Mouse (Mus musculus) kidney, embryonic 14.5 days (tissue): Measurements from ENCODE around the gene Pex5l. TPM values are rescaled to one million over a fixed set of nuclear protein-coding genes. Genes with fewer than 3 reads are reported as not detected.

Experiments used
- ATAC-seq: fragments of 200-750 bp; cut with Nextera tagmentation; 2 replicates; pipeline ENCODE4 v1.8.0; 2017; ENCODE audit warnings: moderate number of reproducible peaks, mild to moderate bottlenecking, moderate TSS enrichment, moderate library complexity; ENCODE audit not compliant: low FRiP score, low TSS enrichment
- H3K27ac ChIP-seq: fragments of 300-500 bp; sonication (generic); 2 replicates; pipeline ENCODE4 v1.5.1; 2014; ENCODE audit warnings: low read depth, mild to moderate bottlenecking, low read length, moderate library complexity, mixed read lengths
- H3K27me3 ChIP-seq: fragments of 300-500 bp; sonication (generic); 2 replicates; pipeline ENCODE4 v1.6.1; 2014; ENCODE audit warnings: mild to moderate bottlenecking, low read length; ENCODE audit not compliant: control insufficient read depth, insufficient read depth
- H3K36me3 ChIP-seq: fragments of 300-500 bp; sonication (generic); 2 replicates; pipeline ENCODE4 v1.6.1; 2014; ENCODE audit warnings: low read length, mixed read lengths; ENCODE audit not compliant: control insufficient read depth, insufficient read depth
- H3K4me1 ChIP-seq: fragments of 300-500 bp; sonication (generic); 2 replicates; pipeline ENCODE4 v1.6.1; 2014; ENCODE audit warnings: low read length, mixed read lengths; ENCODE audit not compliant: control insufficient read depth, insufficient read depth
- H3K4me2 ChIP-seq: fragments of 300-500 bp; sonication (generic); replicated peaks from 2 replicates; pipeline ENCODE4 v1.6.1; 2014; ENCODE audit warnings: low read depth, mild to moderate bottlenecking, low read length
- H3K4me3 ChIP-seq: fragments of 300-500 bp; sonication (generic); 2 replicates; pipeline ENCODE4 v1.5.1; 2014; ENCODE audit warnings: mild to moderate bottlenecking, low read length
- H3K9ac ChIP-seq: fragments of 300-500 bp; sonication (generic); 2 replicates; pipeline ENCODE4 v1.6.1; 2014; ENCODE audit warnings: low read depth, mild to moderate bottlenecking, low read length, moderate library complexity
- H3K9me3 ChIP-seq: fragments of 300-500 bp; sonication (generic); 2 replicates; pipeline ENCODE4 v1.6.1; 2016; ENCODE audit warnings: low read length; ENCODE audit not compliant: control insufficient read depth
- WGBS: fragments of 180-500 bp; shearing (Covaris S2); extraction: QIAGEN DNeasy Blood & Tissue Kit; methylation state at CpG from one replicate; pipeline ENCODE4 v1.1.7; 2014; 5-methylcytosine and 5-hydroxymethylcytosine counted together
- polyA plus RNA-seq: library from polyadenylated mRNA; unstranded; fragments of >200 nt; fragmentation: Nextera tagmentation; extraction: Ambion mirVana; gene quantifications from 2 replicates; pipeline ENCODE4 v1.2.1, GENCODE M21; 2014

The Pex5l gene
- polyA plus RNA-seq, 1 experiment from 2014 or later, result not detected

GRCm38 (mm10) chr3:33048304-33048703 is 94.7 kb downstream of the Pex5l start:
- Histone ChIP-seq H3K9me3 (no peaks in the 10 kb centered on the region), H3K9ac (no peak overlapping the region), H3K4me3 (no peak overlapping the region), H3K27me3 (no peaks in the 10 kb centered on the region), H3K36me3 (no peaks in the 10 kb centered on the region), H3K4me2 (no peak overlapping the region), H3K27ac (no peak overlapping the region), H3K4me1 (no peaks in the 10 kb centered on the region)
- ATAC-seq, result no peak
- 67% methylated on average over 5 of the region's 5 CpGs for WGBS

- Histone ChIP-seq H3K27me3 (no peaks in the 10 kb centered on the region), H3K4me2 (no peak overlapping the region), H3K27ac (no peak overlapping the region), H3K9ac (no peak overlapping the region), H3K4me1 (no peaks in the 10 kb centered on the region), H3K36me3 (no peaks in the 10 kb centered on the region), H3K4me3 (no peak overlapping the region), H3K9me3 (no peaks in the 10 kb centered on the region)
- WGBS, result 81% methylated on average over 6 of the region's 6 CpGs
- no peak for ATAC-seq
These were observed 98.3 kb downstream of the Pex5l start for GRCm38 (mm10) chr3:33044799-33045106.

GRCm38 (mm10) chr3:33043896-33044798 is 98.9 kb downstream of the Pex5l start:
- no peaks in the 10 kb centered on the region for H3K4me1 ChIP-seq
- ATAC-seq, result no peak
- no peak overlapping the region for H3K4me3 ChIP-seq
- H3K27ac ChIP-seq, result no peak overlapping the region
- no peak overlapping the region for H3K9ac ChIP-seq
- no peaks in the 10 kb centered on the region for H3K9me3 ChIP-seq
- no peaks in the 10 kb centered on the region for H3K36me3 ChIP-seq
- no peak overlapping the region for H3K4me2 ChIP-seq
- WGBS, result 64% methylated on average over 10 of the region's 10 CpGs
- no peaks in the 10 kb centered on the region for H3K27me3 ChIP-seq

GRCm38 (mm10) chr3:33024566-33024965 is 118.5 kb downstream of the Pex5l start:
- H3K9me3 ChIP-seq, result no peaks in the 10 kb centered on the region
- H3K4me1 ChIP-seq, result no peaks in the 10 kb centered on the region
- WGBS, result 61% methylated on average over 5 of the region's 5 CpGs
- H3K36me3 ChIP-seq, result no peaks in the 10 kb centered on the region
- no peak overlapping the region for H3K4me3 ChIP-seq
- no peaks in the 10 kb centered on the region for H3K27me3 ChIP-seq
- no peak overlapping the region for H3K27ac ChIP-seq
- H3K4me2 ChIP-seq, result no peak overlapping the region
- ATAC-seq, result no peak
- H3K9ac ChIP-seq, result no peak overlapping the region

GRCm38 (mm10) chr3:33003901-33004300 is 139.1 kb downstream of the Pex5l start:
- ATAC-seq, result no peak
- no peak overlapping the region for H3K4me3 ChIP-seq
- 72% methylated on average over 4 of the region's 4 CpGs for WGBS
- no peaks in the 10 kb centered on the region for H3K36me3 ChIP-seq
- no peak overlapping the region for H3K9ac ChIP-seq
- no peaks in the 10 kb centered on the region for H3K9me3 ChIP-seq
- no peak overlapping the region for H3K27ac ChIP-seq
- no peak overlapping the region for H3K4me2 ChIP-seq
- H3K27me3 ChIP-seq, result no peaks in the 10 kb centered on the region
- no peaks in the 10 kb centered on the region for H3K4me1 ChIP-seq

- no peak for ATAC-seq
- H3K4me3 ChIP-seq, result no peak overlapping the region
- no peak overlapping the region for H3K9ac ChIP-seq
- H3K27me3 ChIP-seq, result no peaks in the 10 kb centered on the region
- H3K36me3 ChIP-seq, result no peaks in the 10 kb centered on the region
- no peak overlapping the region for H3K27ac ChIP-seq
- H3K4me1 ChIP-seq, result no peaks in the 10 kb centered on the region
- H3K4me2 ChIP-seq, result no peak overlapping the region
- no peaks in the 10 kb centered on the region for H3K9me3 ChIP-seq
- WGBS, result 85% methylated on average over 3 of the region's 3 CpGs
These were observed 141.3 kb downstream of the Pex5l start for GRCm38 (mm10) chr3:33001769-33002168.

GRCm38 (mm10) chr3:33000383-33001015 is 142.5 kb downstream of the Pex5l start:
- WGBS, result 94% methylated on average over 8 of the region's 8 CpGs
- ATAC-seq, result no peak
- Histone ChIP-seq H3K27ac (no peak overlapping the region), H3K4me2 (no peak overlapping the region), H3K27me3 (no peaks in the 10 kb centered on the region), H3K9ac (no peak overlapping the region), H3K9me3 (no peaks in the 10 kb centered on the region), H3K36me3 (no peaks in the 10 kb centered on the region), H3K4me3 (no peak overlapping the region), H3K4me1 (no peaks in the 10 kb centered on the region)

GRCm38 (mm10) chr3:32991713-32992575 is 151.1 kb downstream of the Pex5l start:
- H3K36me3 ChIP-seq, result no peaks in the 10 kb centered on the region

More at GRCm38 (mm10) chr3:32991713-32992575, 151.1 kb downstream of the Pex5l start:
- Histone ChIP-seq H3K27me3 (no peaks in the 10 kb centered on the region), H3K4me3 (no peak overlapping the region), H3K4me2 (no peak overlapping the region), H3K9ac (no peak overlapping the region), H3K9me3 (no peaks in the 10 kb centered on the region), H3K4me1 (no peaks in the 10 kb centered on the region), H3K27ac (no peak overlapping the region)
- ATAC-seq, result no peak
- 77% methylated on average over 12 of the region's 12 CpGs for WGBS
